Mouse (Mus musculus) midbrain, embryonic 12.5 days (tissue): Measurements from ENCODE around the gene Mras. TPM values are rescaled to one million over a fixed set of nuclear protein-coding genes. Genes with fewer than 3 reads are reported as not detected.

Source experiments
- ATAC-seq: fragments of 200-750 bp; cut with Nextera tagmentation; 2 replicates; pipeline ENCODE4 v1.8.0; 2017; ENCODE audit warnings: low read depth, moderate TSS enrichment, moderate library complexity; ENCODE audit not compliant: low FRiP score
- H3K27ac ChIP-seq: fragments of 300-500 bp; sonication (generic); replicated peaks from 2 replicates; pipeline ENCODE4 v1.5.1; 2016; ENCODE audit warnings: mild to moderate bottlenecking
- H3K27me3 ChIP-seq: fragments of 300-500 bp; sonication (generic); 2 replicates; pipeline ENCODE4 v1.6.1; 2016; ENCODE audit warnings: mild to moderate bottlenecking
- H3K36me3 ChIP-seq: fragments of 300-500 bp; sonication (generic); 2 replicates; pipeline ENCODE4 v1.6.1; 2016
- H3K4me1 ChIP-seq: fragments of 300-500 bp; sonication (generic); 2 replicates; pipeline ENCODE4 v1.6.1; 2016
- H3K4me2 ChIP-seq: fragments of 300-500 bp; sonication (generic); replicated peaks from 2 replicates; pipeline ENCODE4 v1.6.1; 2016; ENCODE audit warnings: mild to moderate bottlenecking, moderate library complexity
- H3K4me3 ChIP-seq: fragments of 300-500 bp; sonication (generic); 2 replicates; pipeline ENCODE4 v1.5.1; 2016; ENCODE audit warnings: mild to moderate bottlenecking
- H3K9ac ChIP-seq: fragments of 300-500 bp; sonication (generic); replicated peaks from 2 replicates; pipeline ENCODE4 v1.6.1; 2016; ENCODE audit warnings: mild to moderate bottlenecking, moderate library complexity
- H3K9me3 ChIP-seq: fragments of 300-500 bp; sonication (generic); 2 replicates; pipeline ENCODE4 v1.6.1; 2016; ENCODE audit warnings: mild to moderate bottlenecking
- WGBS: fragments of 180-500 bp; shearing (Covaris S2); methylation state at CpG from one replicate; pipeline ENCODE4 v1.1.7; 2016; 5-methylcytosine and 5-hydroxymethylcytosine counted together
- polyA plus RNA-seq: library from polyadenylated mRNA; unstranded; fragments of >200 nt; fragmentation: Nextera tagmentation; extraction: Ambion mirVana; gene quantifications from 2 replicates; pipeline ENCODE4 v1.2.1, GENCODE M21; 2016

The Mras gene
- polyA plus RNA-seq, 1 experiment from 2014 or later, result 24.7 TPM

DNA sequence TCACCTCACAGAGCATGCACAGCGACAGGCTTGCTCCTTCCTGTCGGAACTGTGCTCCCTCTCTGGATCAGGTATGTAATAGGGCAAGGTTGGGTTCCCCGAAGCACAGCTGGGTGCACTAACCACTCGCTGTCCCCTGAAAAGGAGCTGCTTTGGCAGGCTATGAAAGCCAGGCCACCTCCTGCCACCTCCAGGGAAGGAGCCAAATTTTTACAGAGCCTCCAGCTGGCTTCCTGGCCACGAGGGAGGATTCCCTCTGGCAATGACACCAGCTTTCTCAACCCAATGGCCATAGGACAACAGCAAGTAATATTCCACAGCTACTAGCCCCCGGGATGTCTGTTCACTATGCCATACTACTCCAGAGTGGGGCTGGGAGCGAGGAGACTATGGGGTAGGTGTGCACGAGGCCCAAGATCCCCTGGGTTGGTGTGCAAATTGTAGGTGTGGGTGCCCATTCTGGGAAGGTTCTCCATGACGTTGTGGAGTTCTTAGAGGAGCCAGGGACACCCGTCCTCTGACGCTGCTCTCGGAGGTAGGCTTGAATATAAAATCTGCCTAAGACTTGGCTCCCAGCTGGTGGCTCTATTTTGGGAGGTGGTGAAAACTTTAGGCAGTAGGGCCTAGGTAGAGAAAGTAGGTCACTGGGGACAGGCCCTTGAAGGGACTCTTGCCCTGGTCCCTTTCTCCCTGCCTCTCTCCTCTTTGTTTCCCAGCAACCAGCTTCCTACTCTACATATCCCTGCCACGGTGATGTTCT is 39.9 kb downstream of the Mras start:
- WGBS, result 88% methylated on average over 13 of the region's 13 CpGs
- Histone ChIP-seq H3K9me3 (no peaks in the 10 kb centered on the region), H3K27ac (no peak overlapping the region), H3K36me3 (peaks cover 9% of the 10 kb centered on the region), H3K27me3 (no peaks in the 10 kb centered on the region), H3K9ac (no peak overlapping the region), H3K4me1 (no peaks in the 10 kb centered on the region), H3K4me3 (no peak overlapping the region), H3K4me2 (no peak overlapping the region)
- no peak for ATAC-seq

DNA sequence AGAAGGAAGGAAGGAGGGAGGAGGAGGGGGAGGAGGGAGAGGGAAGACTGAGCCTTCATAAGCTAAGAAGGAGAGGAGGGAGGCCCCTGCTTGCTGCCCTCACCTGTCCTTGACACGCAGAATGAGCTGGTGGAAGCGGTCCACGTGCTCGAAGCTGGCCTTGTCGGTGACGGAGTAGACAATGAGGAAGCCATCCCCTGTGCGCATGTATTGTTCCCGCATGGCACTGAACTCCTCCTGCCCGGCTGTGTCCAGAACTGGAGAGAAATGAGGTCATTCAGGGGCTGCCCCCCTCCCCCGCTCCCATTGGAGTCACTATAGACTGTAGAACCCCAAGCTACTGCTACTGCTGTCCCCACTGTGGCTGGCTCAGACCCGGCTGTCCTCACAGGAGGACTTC is 42.8 kb downstream of the Mras start:
- Histone ChIP-seq H3K4me1 (no peaks in the 10 kb centered on the region), H3K27ac (no peak overlapping the region), H3K9me3 (no peaks in the 10 kb centered on the region), H3K4me2 (no peak overlapping the region), H3K36me3 (peaks cover 12% of the 10 kb centered on the region), H3K9ac (no peak overlapping the region), H3K4me3 (no peak overlapping the region), H3K27me3 (no peaks in the 10 kb centered on the region)
- WGBS, result 81% methylated on average over 11 of the region's 11 CpGs
- ATAC-seq, result no peak

DNA sequence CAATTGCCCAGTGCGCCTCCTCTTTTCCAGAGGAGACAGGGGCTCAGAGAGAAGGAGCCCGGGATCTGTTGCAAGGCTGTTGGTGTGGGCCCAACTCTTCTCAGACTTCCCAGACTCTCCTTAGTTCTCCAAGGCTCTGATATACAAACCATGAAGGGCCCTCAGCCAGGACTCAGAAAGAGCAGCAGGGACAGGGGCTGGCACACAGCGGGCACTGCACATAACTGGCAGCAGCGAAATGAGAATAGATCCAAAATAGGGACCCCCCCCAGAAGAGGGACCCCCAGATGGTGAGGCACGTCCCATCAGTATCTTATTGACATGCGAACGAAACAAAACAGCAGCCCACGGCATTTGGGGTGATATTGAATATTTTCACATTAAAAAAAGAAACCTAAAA is 44.0 kb downstream of the Mras start:
- ATAC-seq, result no peak
- H3K27me3 ChIP-seq, result no peaks in the 10 kb centered on the region
- H3K9ac ChIP-seq, result no peak overlapping the region
- H3K27ac ChIP-seq, result no peak overlapping the region
- peaks cover 12% of the 10 kb centered on the region for H3K36me3 ChIP-seq
- no peaks in the 10 kb centered on the region for H3K4me1 ChIP-seq
- no peaks in the 10 kb centered on the region for H3K9me3 ChIP-seq
- H3K4me2 ChIP-seq, result no peak overlapping the region
- 93% methylated on average over 8 of the region's 8 CpGs for WGBS
- H3K4me3 ChIP-seq, result no peak overlapping the region

DNA sequence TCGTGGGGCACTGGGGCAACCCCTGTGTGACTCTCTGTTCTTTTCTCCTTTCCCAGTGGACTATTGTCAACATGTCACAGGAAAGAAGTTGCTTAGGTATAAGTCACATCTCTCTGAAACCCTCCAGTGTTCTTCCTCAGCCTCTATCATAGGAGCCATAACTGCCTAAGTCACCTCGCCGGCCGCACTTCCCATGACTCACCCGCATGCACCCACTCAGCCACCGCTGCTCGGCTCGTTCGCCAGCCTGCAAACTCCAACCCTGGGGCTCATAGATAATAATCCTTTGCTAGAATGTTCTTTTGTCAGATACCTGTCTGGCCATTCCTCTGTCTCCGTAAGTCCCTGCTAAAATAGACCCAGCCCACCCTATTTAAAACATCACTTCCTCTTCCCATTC is 45.6 kb downstream of the Mras start:
- no peaks in the 10 kb centered on the region for H3K4me1 ChIP-seq
- no peak overlapping the region for H3K27ac ChIP-seq
- H3K27me3 ChIP-seq, result no peaks in the 10 kb centered on the region
- no peak for ATAC-seq
- H3K4me3 ChIP-seq, result no peak overlapping the region
- H3K9me3 ChIP-seq, result no peaks in the 10 kb centered on the region
- WGBS, result 93% methylated on average over 10 of the region's 10 CpGs
- no peak overlapping the region for H3K9ac ChIP-seq
- H3K4me2 ChIP-seq, result no peak overlapping the region
- H3K36me3 ChIP-seq, result peaks cover 12% of the 10 kb centered on the region

DNA sequence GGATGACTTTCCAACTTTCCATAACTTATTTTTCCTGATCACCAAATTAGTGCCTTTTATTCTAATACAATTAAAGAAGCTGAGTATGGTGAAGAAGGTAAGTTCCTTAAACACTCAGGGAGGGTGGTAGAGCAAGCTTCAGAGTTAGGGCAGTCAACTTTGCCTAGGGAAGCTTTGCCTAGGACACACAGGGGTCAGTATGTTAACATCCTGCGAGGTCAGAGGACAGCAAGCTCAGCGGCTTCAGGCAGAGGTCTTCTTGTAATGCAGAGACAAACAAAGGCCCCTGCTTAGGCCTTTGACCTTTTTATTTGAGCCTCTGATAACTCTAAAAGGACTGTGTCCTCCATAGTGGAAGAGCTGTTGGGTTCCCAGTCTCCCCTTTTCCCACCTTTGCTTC is 46.5 kb downstream of the Mras start:
- Histone ChIP-seq H3K27ac (no peak overlapping the region), H3K9ac (no peak overlapping the region), H3K4me2 (no peak overlapping the region), H3K4me3 (no peak overlapping the region), H3K4me1 (no peaks in the 10 kb centered on the region), H3K9me3 (no peaks in the 10 kb centered on the region), H3K36me3 (peaks cover 16% of the 10 kb centered on the region), H3K27me3 (no peaks in the 10 kb centered on the region)
- no peak for ATAC-seq
- 37% methylated on average over 2 of the region's 2 CpGs for WGBS

GRCm38 (mm10) chr9:99390201-99390600 is 47.0 kb downstream of the Mras start:
- Histone ChIP-seq H3K4me1 (no peaks in the 10 kb centered on the region), H3K9ac (no peak overlapping the region), H3K27me3 (no peaks in the 10 kb centered on the region), H3K36me3 (peaks cover 16% of the 10 kb centered on the region), H3K27ac (no peak overlapping the region), H3K4me2 (no peak overlapping the region), H3K9me3 (no peaks in the 10 kb centered on the region), H3K4me3 (no peak overlapping the region)
- WGBS, result 78% methylated on average over 5 of the region's 5 CpGs
- ATAC-seq, result no peak

- Histone ChIP-seq H3K27ac (no peak overlapping the region), H3K4me1 (no peaks in the 10 kb centered on the region), H3K27me3 (no peaks in the 10 kb centered on the region), H3K9ac (no peak overlapping the region), H3K4me3 (no peak overlapping the region), H3K9me3 (no peaks in the 10 kb centered on the region), H3K4me2 (no peak overlapping the region), H3K36me3 (peaks cover 16% of the 10 kb centered on the region)
- no peak for ATAC-seq
- WGBS, result 85% methylated on average over 8 of the region's 8 CpGs
These were observed 47.7 kb downstream of the Mras start for GRCm38 (mm10) chr9:99389506-99389905.

DNA sequence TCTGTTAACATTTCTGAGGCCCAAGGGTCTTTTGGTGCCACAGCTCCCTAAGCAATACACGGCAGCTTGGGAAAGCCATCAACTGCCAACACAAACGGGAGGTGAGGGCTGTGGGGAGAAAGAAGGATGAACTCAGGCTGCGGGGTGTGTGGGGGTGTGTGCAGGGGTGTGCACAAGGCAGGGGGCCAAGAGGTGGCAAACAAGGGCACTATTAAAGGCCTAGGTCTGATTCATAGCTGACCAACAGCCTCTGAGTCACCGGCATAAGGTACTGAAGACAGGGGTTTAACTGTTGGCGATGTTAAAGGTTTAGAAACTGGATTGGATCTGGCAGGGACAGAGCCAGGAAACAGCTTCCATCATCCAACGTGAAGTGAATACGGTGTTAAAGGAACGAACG is 48.3 kb downstream of the Mras start:
- peaks cover 16% of the 10 kb centered on the region for H3K36me3 ChIP-seq

GRCm38 (mm10) chr9:99388078-99388477 is 49.1 kb downstream of the Mras start:
- 79% methylated on average over 5 of the region's 5 CpGs for WGBS
- peaks cover 15% of the 10 kb centered on the region for H3K36me3 ChIP-seq
- no peak for ATAC-seq

More for the DNA sequence above, 48.3 kb downstream of the Mras start:
- no peak overlapping the region for H3K4me2 ChIP-seq
- ATAC-seq, result no peak
- H3K27ac ChIP-seq, result no peak overlapping the region
- WGBS, result 86% methylated on average over 9 of the region's 9 CpGs
- H3K4me1 ChIP-seq, result no peaks in the 10 kb centered on the region
- H3K9ac ChIP-seq, result no peak overlapping the region
- no peaks in the 10 kb centered on the region for H3K9me3 ChIP-seq
- H3K27me3 ChIP-seq, result no peaks in the 10 kb centered on the region
- no peak overlapping the region for H3K4me3 ChIP-seq

GRCm38 (mm10) chr9:99382556-99382955 is 54.6 kb downstream of the Mras start:
- no peaks in the 10 kb centered on the region for H3K9me3 ChIP-seq
- H3K9ac ChIP-seq, result no peak overlapping the region
- H3K4me3 ChIP-seq, result no peak overlapping the region
- 0 out of 2 replicates have a peak, but pooled peaks cover 1% of the 10 kb centered on the region for H3K27me3 ChIP-seq
- H3K4me2 ChIP-seq, result no peak overlapping the region
- 0 out of 2 replicates have a peak, but pooled peaks cover 4% of the 10 kb centered on the region for H3K36me3 ChIP-seq
- H3K27ac ChIP-seq, result no peak overlapping the region
- no peaks in the 10 kb centered on the region for H3K4me1 ChIP-seq
- no peak for ATAC-seq
- WGBS, result 84% methylated on average over 9 of the region's 9 CpGs

More at GRCm38 (mm10) chr9:99388078-99388477, 49.1 kb downstream of the Mras start:
- no peaks in the 10 kb centered on the region for H3K4me1 ChIP-seq
- no peaks in the 10 kb centered on the region for H3K9me3 ChIP-seq
- H3K4me3 ChIP-seq, result no peak overlapping the region
- no peak overlapping the region for H3K27ac ChIP-seq
- H3K4me2 ChIP-seq, result no peak overlapping the region
- no peaks in the 10 kb centered on the region for H3K27me3 ChIP-seq
- no peak overlapping the region for H3K9ac ChIP-seq

DNA sequence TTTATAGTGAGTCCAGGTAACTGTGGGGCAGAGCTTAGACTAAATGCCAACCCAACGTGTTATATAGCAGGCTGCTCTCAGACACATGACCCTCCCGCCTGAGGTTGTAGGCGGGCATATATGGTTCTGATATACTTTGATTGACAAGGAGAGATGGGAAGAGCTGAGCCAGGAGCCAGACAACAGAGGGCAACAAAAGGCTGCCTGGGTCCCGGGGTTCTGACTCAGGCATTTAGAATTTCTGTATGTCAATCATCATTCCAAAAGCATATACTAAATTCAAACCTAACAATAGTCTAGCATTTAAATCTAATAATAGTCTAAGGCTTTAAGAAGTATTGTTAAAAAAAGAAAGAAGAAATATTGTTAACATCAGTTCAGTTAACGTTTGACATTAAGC is 58.0 kb downstream of the Mras start:
- H3K27ac ChIP-seq, result no peak overlapping the region
- H3K27me3 ChIP-seq, result 0 out of 2 replicates have a peak, but pooled peaks cover 4% of the 10 kb centered on the region
- no peaks in the 10 kb centered on the region for H3K36me3 ChIP-seq
- no peaks in the 10 kb centered on the region for H3K4me1 ChIP-seq
- WGBS, result 79% methylated on average over 5 of the region's 5 CpGs
- H3K4me3 ChIP-seq, result no peak overlapping the region
- ATAC-seq, result no peak
- H3K4me2 ChIP-seq, result no peak overlapping the region
- H3K9ac ChIP-seq, result no peak overlapping the region
- H3K9me3 ChIP-seq, result no peaks in the 10 kb centered on the region

DNA sequence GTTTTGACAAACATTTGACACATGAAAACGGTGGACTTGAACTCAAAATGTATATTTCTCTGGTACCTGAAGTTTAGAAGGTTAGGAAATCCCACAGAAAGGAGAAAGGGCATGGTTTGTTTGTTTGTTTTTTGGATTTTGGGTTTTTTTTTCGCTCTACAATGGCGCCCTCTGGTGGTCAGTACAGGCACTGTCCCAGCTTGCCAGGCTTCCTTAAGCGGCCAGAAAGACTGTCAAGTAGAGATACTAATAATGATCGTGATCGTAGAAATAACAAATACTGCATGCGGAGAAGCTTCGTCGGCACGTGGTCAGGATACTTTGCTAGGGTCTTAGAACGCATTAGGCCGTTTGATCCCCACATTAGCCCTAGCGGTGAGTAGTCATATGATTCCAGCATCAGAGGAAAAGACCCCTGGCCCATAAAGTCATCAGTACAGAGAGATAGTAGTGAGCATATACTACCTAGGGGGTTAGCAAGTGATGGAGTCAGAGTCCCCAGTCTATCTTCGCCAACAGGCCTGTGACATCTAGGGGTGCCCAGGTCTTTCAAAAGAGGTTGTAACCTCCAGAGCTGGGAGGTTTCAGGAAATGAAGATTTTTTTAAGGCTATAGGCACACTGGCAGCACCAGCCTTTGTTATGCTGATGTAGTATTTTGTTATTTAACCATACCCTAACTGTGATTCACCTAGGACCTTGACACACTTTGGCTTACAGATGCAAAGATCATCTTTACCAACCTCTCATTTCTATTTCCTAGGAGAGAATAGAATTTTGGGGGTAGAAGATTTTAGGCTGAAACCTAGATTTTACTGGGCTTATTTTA is 60.4 kb downstream of the Mras start:
- H3K27me3 ChIP-seq, result 0 out of 2 replicates have a peak, but pooled peaks cover 4% of the 10 kb centered on the region
- H3K36me3 ChIP-seq, result no peaks in the 10 kb centered on the region
- WGBS, result 13% methylated on average over 14 of the region's 14 CpGs
- no peak overlapping the region for H3K9ac ChIP-seq
- no peak for ATAC-seq
- 0 out of 2 replicates have a peak overlapping the region, but pooled peaks have one; percentile 13 for H3K4me2 ChIP-seq
- no peak overlapping the region for H3K27ac ChIP-seq
- no peak overlapping the region for H3K4me3 ChIP-seq
- H3K9me3 ChIP-seq, result no peaks in the 10 kb centered on the region
- H3K4me1 ChIP-seq, result no peaks in the 10 kb centered on the region
